Mouse (Mus musculus): ENCODE results near the gene Tgfb1. TPM values are rescaled to one million over a fixed set of nuclear protein-coding genes. Genes with fewer than 3 reads are reported as not detected.

Gene Tgfb1
- total RNA-seq, 2 experiments from 2014 or later: 31.7 to 36.1 TPM

DNA sequence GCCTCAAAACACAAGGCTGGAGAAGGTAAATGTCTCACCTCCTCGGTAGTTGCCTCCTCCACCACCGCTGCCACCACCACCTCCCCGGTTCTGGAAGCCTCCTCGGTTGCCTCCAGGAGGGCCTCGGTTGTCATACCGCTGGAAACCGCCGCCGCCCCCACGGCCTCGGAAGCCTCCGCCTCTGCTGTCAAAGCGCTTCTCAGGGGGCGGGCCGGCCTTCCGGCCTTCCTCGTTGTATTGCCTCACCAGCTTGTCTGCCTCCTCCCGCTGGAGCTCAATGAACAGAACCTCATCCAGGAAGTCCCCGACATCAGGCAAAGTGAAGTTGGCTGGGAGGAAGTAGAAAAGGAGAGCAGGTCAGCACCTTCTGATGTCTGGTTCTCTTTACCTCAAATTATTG is 39.1 kb downstream of the Tgfb1 start:
- intact Hi-C loops (cut with DNase I): loop anchor here (2.0 kb wide), 1 partner anchor 27 kb away; no protein-coding TSS in a partner anchor
- no peak for DNase-seq

DNA sequence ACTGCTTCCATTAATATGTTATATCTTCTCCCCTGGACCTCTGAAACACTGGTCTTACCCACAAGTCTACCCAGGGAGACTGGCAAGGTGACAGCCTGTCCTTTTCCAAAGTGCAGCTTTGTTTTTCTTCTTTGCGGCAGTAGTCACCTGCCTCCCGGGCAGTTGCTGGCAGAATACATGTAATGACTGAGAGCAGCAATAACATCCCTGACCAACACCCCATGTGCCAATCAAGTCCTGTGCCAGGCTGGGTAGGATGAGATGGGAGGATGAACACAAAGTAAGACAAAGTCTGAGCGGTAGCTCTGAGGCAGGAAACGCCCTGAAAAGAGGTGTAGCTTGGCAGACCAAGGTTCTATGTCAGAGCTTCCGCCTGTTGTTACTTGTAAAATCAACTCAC is 41.0 kb downstream of the Tgfb1 start:
- intact Hi-C loops (cut with DNase I): no loop called here
- no peak for DNase-seq

DNA sequence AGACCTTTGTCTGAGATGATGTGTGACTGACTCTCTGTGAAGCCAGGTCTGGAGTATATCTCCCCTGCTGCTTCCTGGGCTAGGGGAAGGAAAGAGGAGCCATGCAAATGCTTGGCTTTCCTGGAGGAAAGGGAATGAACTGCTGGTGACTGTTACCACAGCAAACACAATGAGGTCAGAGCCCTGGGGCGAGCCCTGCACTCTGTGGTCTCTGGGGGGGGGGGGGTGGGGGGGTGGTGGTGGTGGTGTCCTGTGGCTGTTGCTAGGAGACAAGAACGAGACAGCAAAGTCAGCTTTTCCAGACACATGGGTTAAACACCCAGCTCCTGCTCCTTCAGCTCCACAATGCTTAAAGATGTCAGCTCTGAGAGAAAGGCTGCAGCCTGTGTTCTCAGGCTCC is 42.6 kb downstream of the Tgfb1 start:
- no peak for DNase-seq
- intact Hi-C loops (cut with DNase I): no loop called here

DNA sequence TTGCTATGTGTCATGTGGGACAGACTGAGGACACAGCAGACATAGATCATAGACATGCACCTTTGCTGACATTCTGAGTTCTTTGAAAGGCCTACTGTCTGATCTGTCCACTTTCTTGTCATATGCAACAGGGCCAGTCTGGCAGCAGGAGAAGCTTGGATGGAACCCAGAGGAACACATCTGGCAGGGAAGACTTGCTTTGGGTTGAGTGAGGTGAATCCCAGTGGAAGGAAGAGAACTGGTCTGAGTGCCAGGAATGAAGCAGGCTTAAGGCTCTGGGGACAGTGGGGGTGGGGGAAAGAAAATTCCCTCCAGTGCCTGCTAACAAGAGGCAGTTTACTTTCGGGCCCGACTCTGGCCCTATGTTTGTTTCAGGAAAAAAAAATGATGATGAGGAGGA is 43.1 kb downstream of the Tgfb1 start:
- DNase-seq: peak; percentile 56 to 76
- intact Hi-C loops (cut with DNase I): no loop called here

DNA sequence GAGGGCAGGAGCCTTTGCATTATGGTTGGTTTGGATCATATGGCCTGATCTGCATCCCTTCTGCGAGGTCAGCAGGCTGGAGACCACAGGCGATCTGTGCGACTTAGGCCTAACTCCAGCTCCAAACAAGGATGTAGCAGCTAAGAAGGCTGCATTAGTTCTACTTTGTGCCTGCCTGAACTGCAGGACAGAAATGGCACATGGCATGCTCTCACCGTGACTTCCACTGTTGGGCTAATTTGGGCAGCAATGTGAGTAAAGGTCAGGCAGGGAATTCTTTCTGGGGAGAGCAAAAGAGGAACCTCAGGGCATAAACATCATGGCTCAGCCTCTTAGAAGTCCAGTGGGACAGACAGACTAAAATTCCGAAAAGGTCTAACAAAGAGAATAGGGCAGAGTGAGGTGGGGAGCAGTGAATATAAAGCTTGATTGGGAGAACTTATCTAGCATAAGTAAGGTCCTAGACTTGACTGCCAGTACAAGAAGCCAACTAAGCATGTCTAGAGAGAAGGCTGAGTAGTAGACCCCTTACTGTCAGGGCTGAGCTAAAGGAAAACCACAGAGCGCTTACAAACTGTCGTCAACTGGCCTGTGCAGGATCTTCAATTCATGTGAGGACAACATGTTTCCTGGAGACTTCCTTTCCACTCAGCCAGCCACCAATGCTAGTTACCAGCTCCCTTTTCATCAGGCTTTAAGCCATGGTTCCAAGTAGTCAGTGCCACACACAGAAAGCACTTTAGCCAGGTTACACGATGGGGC is 44.7 kb downstream of the Tgfb1 start:
- DNase-seq: no peak
- intact Hi-C loops (cut with DNase I): no loop called here

DNA sequence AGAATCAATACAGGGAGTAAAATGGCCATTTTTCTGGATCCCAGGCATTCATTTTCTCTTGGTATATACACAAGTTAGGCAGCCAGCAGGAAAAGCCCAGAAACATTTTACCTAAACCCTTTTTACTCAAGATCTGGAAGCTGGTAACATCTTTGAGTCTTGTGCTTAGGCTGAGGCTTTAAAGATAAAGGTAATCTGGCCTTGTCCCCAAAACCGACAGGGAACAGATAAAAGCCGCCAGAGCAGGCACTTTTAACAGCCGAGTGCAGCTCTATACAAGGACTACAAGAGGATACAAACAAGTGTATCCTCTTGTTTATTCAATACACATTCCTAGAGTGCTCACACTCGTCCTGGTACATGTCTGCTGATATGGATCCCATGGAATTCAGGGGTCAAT is 48.2 kb downstream of the Tgfb1 start:
- intact Hi-C loops (cut with DNase I): no loop called here
- DNase-seq: no peak

DNA sequence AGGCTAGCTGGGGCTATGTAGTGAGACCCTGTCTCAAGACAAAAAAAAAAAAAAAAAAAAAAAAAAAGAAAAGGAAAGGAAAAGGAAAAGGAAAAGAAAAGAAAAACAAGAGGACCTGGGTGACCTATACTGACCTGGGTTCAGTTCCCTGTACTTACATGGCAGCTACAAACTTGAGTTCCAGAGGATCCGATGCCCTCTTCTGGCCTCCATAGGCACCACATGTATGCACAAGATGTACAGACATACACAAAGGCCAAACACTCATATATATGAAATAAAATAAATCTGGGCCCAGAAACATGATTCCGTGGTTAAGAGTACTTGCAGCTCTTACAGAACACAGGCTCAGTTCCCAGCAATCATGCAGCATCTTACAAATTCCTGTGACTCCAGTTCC is 50.1 kb downstream of the Tgfb1 start:
- DNase-seq: no peak
- intact Hi-C loops (cut with DNase I): no loop called here

DNA sequence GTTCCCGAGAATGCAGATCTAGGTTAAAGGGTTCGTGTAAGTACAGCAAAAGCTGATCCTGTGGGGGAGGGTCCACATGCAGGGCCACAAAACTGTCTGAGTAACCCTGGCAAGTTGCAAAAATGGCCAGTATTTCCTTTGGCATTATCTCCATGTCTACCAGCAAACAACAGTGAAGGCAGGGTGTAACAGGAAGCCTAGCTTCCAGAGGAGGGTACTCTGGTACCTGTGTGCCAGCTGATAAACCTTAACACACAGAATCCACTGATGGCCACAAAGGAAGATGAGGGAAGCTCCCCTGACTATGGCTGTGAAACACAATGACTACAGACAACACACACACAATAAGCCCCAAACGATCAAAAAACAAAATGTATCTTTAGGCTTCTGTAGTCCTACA is 51.5 kb downstream of the Tgfb1 start:
- no peak for DNase-seq
- intact Hi-C loops (cut with DNase I): no loop called here

DNA sequence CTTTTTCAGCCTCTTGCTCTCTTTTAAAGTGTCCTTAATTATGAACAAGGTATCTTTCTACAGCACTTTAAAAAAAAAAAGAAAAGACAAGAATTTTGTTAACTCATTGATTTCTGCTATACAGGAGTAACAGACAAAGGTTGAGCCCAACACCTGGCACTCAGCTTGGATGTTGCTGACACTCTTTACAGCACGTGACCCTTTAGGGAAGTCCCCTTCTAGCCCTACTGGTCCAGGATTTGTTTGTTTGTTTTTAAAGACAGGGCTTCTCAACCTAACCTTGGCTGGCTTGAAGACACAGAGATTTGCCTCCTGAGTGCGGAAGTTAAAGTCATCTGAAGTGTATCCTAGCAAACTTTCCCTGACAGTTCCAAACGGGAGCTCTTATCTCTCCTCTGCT is 60.0 kb downstream of the Tgfb1 start:
- intact Hi-C loops (cut with DNase I): no loop called here
- no peak for DNase-seq

DNA sequence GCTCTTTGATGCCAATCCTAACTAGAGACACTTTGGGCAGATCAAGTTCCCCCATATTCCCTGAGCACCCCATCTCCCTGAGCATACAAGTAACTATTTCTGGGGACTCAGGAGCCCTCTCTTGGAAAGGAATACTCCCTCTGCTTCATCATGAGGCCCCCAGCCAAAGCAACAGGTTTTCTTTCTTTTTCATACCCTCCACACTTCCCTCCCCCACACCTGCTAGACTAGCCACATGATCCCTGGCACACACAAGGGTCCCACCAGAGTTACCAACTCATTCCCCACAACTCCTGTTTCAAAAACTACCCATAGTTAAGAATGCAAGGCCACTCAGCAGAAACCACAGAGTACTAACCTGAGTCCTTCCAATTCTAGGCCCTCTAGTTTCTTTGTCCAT is 66.3 kb downstream of the Tgfb1 start:
- DNase-seq: no peak
- intact Hi-C loops (cut with DNase I): loop anchor here (2.0 to 5.0 kb wide), 2 partner anchors 28 to 126 kb away; partner anchors contain the start of gene B3gnt8

DNA sequence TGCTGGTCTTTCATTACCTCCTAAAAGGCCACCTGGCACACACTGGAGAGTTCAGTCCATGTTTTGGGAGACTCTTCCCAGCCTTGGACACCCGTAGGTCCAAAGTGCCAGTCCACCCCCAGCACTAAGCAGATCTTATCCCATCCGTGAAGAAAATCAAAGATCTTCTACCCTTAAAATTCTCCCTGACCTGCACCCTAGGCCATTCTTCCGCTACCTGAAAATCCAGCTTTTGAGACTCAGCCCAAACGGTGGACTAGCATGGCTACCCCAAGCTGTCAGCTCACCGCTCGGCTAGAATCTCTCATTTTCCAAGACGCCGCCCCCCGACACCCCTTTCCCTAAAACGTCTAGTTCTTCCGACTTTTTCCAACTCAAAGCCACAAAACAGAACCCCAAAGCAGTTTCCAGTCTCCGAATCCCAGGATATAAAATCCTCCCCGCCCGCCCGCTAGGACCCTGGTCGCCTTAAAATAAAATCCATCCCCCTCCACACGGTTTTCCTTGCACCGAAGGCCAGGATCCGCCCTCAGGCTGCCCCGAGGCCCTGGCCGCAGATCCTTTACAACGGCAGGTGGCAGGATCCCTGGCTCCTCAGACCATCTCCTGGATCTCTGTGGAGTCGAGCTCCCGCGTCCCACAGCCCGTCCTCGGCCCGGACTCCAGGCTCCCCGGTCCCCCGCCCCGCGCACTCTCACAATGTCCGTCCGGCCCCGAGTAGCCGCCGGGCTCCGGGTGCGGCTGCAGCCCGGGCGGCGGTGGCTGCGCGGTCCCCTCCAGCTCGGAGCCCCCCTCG is 67.0 kb downstream of the Tgfb1 start:
- intact Hi-C loops (cut with DNase I): loop anchor here (2.0 to 5.0 kb wide), 3 partner anchors 29 to 127 kb away; partner anchors contain the start of gene B3gnt8
- DNase-seq: peak in 1 of 2 experiments; percentile 60

DNA sequence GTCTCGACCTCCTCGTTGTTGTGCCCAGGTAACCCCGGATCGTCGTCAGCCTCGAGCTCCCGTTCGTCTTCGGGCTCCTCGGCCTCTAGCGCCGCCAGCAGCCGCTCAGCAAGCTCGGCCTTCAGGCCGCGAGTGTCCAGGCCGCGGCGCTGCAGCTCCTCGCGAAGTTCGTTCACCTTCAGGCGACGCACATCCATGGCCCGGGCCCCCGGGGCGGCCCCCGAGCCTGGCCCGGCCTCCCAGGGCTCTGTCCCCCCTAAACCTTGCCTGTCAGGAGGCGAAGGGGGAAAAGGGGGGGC is 67.6 kb downstream of the Tgfb1 start:
- no peak for DNase-seq
- intact Hi-C loops (cut with DNase I): loop anchor here (2.0 to 5.0 kb wide), 2 partner anchors 66 to 127 kb away; partner anchors contain the start of gene B3gnt8

Other genes with a start within 250 kb of the Tgfb1 start
- gene Ceacam1, start 209.4 kb upstream of the Tgfb1 start, total RNA-seq (2021): 10 to 100 TPM; 14.3 to 17.4 TPM
- gene Ceacam2, start 147.1 kb upstream of the Tgfb1 start, total RNA-seq (2021): 1 to 10 TPM; 1.9 to 2.0 TPM
- gene Erich4, start 71.1 kb upstream of the Tgfb1 start, total RNA-seq (2021): under 1 TPM in 1 of 2 experiments, not detected in 1; 0.53 TPM
- 10 to 100 TPM; 55.5 to 60.6 TPM for gene Dmac2, start 67.6 kb upstream of the Tgfb1 start, total RNA-seq (2021)
- gene B3gnt8, start 60.3 kb upstream of the Tgfb1 start, total RNA-seq (2021): 1 to 10 TPM; 4.9 to 5.8 TPM
- gene Bckdha, start 28.0 kb upstream of the Tgfb1 start, total RNA-seq (2021): 100 to 1,000 TPM; 132 to 146 TPM
- gene Exosc5, start 27.8 kb upstream of the Tgfb1 start, total RNA-seq (2021): 10 to 100 TPM; 16.9 to 17.2 TPM
- gene Tmem91, start 11.8 kb upstream of the Tgfb1 start, total RNA-seq (2021): under 1 TPM in 1 of 2 experiments, not detected in 1; 0.37 TPM
- gene B9d2, start 6.2 kb upstream of the Tgfb1 start, total RNA-seq (2021): 10 to 100 TPM; 11.0 to 11.3 TPM
- 10 to 100 TPM; 47.0 to 50.7 TPM for gene Ccdc97, start 32.1 kb downstream of the Tgfb1 start, total RNA-seq (2021)
- gene Hnrnpul1, start 67.8 kb downstream of the Tgfb1 start, total RNA-seq (2021): 10 to 100 TPM; 88.8 to 89.0 TPM
- gene Axl, start 101.7 kb downstream of the Tgfb1 start, total RNA-seq (2021): 100 to 1,000 TPM in 1 of 2 experiments, 10 to 100 TPM in 1; 94.3 to 122 TPM
- gene Cyp2s1, start 129.9 kb downstream of the Tgfb1 start, total RNA-seq (2021): 1 to 10 TPM; 5.4 to 6.1 TPM
- gene Cyp2b10, start 210.6 kb downstream of the Tgfb1 start, total RNA-seq (2021): 1 to 10 TPM in 1 of 2 experiments, under 1 TPM in 1; 0.59 to 2.9 TPM